Mouse (Mus musculus): ENCODE measurements around the gene Maff.

Maff gene

DNA sequence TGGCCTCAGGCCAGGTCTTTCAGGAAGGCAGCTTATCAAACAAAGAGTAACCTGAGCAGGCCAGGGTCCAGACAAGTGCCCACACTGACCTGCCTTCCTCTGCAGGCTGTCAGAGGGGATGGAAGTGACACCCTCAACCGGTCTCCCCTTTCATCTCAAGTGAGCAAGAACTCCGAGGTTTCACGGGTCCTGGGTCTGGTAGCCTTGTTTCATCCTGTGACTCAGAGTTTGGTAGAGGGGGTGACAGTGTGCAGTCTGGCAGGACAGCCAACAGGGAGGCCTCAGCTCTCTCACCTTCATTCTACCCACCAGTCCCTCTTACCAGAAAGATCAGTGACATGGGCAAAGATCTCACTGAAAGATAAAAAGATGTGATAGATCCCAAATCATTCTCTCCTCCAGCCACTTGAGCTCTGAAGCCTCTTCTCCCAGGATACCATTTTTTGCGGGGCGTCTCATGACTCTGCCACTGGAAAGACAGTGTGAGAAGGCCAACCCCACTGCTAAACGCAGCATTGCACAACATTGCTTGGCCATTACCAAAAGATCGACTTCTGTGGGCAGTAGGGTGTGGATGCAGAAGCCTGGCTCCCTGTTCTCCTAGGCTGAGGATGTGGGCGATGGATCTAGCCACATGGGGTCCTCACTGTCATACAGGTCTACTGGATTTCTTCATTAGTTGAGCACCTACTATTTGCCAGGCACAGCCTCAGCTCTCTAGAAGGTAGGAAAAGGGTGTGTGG lies at the start of gene Maff:
TSS of gene Maff (plus strand) at position 571 of the 743 bp plus-strand sequence.
- DNase-seq (ENCODE audit: low spot score in 2 of 2): no peak

DNA sequence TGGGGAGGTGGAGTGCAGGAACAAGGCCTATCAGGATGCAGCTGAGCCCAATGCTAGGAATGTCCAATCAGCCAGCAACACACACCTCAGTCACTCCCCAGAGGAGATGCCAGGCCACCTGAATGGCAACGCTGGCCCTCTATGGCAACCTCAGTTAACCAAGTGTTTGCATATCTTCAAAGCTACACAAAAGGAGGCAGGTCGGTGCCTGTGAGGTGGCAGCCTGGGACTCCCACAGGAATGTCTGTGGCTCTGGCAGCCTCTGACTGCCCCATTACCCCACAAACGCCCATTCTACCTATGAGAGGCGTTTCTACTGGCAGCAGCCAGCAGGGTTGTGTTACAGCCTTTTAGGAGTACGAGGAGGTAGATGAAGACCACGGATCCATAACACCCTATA lies 47.9 kb upstream of the Maff start:
- DNase-seq (ENCODE audit: low spot score in 2 of 2): no peak

DNA sequence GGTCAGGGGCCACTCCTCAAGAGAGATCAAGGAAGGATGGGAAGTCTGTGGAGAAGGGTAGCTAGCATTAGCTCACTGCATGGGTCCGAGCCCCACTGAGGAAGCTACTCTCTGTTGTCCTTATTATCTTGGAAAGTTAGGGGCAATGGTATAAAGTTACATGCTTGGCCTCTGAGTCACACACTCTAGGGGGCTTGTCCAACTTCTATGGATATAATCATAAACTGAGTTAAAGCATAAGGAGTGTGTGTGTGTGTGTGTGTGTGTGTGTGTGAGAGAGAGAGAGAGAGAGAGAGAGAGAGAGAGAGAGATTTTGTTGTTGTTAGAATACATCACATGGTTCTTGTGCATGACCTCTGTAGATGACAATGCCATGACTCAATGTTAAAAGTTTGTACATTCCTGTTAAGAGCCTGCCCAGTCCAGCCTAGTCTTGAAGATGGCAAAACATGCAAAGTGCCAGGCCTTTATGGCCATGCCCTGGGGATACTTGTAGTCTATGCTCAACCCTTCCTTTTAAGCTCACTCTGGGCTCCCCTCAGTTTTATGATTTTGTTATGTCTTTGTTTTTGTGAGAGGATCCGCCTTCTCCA lies 46.8 kb upstream of the Maff start:
- no peak for DNase-seq (ENCODE audit: low spot score in 2 of 2)

DNA sequence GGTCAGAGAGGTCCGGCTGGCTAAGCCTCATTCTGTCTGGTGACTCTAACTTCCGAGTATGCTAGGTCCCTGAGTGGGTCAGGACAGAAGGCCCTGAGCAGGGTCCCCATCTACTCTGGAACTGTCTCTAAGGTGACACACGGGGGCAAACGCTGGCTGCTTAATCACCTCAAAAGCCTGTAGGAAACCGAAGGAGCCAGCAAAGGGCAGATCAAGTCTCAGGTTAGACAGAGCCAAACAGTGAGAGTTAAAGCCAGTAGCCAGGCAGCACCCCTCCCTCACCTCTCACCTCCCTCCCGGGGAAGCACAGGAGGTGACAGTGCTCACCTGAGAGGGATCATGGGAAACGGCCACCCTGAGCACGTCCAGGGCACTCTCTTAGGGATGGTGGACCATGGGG lies 42.7 kb upstream of the Maff start:
- no peak for DNase-seq (ENCODE audit: low spot score in 2 of 2)

DNA sequence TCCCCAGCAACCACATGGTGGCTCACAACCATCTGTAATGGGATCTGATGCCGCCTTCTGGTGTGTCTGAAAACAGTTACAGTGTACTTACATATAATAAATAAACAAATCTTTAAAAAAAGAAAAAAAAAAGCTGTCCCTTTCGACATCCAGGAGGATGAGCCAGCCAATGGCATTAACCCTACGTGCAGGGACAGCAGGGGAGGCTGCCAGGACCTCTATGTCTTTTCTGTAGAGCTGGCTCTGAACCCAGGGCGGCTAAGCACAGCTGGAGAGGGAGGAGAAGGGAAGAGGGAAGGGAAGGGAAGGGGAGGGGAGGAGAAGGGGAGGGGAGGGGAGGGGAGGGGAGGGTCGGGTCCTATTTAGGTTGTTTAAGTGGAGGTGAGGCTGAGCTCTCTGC lies 41.6 kb upstream of the Maff start:
- no peak for DNase-seq (ENCODE audit: low spot score in 2 of 2)

DNA sequence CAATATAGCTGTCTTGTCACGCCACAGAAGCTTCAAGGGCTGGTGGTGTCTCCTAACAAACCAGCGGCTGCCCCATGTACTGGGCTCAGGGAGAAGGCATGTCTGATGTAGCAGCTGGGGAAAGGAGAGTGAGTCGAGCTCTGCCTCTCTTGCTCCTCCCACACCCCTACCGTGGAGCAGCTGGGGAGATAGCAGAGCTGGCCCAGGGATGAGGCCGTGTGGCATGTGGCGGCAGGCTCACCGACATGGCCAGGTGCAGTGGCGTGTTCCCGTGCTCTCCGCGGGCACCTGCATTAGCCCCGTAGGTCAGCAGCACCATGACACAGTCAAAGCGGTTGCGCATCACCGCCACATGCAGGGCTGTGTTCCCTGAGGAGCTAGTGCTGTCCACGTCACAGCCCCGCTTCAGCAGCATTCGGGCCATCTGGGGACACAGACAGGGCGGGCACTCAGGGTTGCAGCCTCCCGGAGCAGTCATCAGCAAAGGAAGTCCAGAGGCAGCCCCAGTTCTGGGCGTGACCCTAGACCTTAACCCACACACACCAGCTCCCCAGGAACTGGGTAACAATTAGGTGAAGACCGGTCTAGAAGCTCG lies 40.3 kb upstream of the Maff start:
- no peak for DNase-seq (ENCODE audit: low spot score in 2 of 2)

DNA sequence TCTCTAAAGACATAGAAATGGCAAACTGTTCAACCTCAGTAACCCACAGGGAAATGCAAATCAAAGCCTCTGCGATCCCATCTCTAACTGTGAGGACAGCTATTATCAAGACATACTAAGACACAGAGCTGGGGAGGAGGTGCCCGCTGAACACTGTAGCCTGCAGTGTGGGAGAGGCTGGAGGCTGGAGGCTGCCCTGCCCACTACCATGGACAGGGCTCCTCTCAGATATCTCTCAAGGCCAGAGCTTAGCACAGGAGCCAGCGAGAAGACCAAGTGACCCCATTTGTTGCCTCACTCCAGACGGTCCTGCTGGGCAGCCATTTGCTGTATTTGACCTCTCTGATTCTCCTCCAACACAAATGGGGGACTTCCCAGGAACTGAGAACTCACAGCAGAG lies 38.6 kb upstream of the Maff start:
- DNase-seq (ENCODE audit: low spot score in 2 of 2): no peak

DNA sequence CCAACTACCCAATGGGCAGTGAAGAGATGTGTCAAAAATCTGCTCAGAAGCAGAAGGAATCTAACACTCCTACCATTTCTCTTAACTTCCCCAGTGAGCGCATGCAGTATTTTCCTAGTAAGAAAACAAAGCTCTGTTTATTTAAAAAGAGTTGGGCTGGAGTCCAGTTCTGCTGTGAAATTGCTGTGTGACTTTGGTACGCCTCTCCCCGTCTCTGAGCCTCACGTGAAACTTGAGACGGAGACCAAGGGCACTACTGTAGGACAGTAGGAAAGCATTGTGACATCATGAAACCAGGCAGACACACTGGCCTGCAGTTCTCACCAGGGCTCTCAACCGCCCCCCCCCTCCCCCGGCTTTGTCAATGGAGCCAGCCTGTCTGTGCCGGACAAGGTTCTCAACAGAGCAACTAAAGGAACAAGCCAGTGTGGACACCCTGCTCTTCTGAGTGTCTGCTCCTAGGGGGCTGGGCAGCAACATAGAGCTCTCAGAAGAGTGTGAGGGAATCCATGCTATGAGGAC lies 32.5 kb upstream of the Maff start:
- no peak for DNase-seq (ENCODE audit: low spot score in 2 of 2)

DNA sequence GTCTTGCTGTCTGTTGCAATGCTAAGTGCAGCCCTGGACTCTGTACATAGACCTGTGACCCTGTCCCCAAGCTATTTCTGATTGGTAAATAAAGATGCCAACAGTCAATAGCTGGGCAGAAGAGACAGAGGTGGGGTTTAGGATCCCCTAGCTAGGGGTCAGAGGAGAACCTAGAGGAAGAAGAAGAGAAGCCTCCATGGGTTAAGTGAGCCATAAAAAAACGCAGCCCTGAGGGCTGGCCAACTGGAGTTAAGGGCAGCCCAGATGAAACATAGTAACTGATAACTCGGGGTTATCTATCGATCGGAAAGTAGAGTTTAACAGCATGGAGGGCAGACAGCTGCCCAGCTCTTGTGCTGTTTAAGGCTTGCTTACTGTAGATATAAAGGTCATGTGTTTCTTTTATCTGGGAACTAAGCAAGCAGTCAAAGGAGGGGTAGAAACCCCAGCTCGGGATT lies 24.7 kb upstream of the Maff start:
- no peak for DNase-seq (ENCODE audit: low spot score in 2 of 2)

DNA sequence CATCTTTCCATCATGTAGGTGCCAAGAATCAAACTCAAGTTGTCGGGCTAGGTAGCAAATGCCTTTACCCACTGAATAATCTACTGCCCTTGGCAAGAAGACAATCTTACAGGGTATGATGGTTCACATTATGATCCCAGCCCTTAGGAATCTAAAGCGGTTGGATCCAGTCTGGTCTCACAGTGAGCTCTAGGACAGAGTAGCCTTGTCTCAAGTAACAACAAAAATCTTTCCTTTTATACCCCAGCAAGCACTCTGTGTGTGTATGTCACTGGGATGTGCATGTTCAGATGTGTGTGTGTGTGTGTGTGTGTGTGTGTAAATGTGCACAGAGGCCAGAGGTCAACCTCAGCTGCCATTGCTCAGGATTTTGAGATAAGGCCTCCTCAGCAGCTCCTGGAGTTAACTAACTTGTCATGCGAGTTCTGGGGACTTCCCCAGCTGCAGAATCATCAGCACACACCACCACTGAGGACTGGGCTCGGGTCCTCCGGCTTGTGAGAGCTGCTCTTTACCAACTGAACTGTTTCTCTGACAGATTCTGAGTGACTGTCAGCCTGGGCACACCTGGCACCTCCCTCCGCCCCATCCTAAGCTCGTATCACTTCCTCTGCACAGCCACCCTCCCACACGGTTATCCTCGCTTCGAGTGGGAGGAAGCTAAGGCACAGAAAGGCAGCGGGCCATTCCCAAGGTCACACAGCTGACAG lies 24.0 kb upstream of the Maff start:
- DNase-seq (ENCODE audit: low spot score in 2 of 2): no peak

DNA sequence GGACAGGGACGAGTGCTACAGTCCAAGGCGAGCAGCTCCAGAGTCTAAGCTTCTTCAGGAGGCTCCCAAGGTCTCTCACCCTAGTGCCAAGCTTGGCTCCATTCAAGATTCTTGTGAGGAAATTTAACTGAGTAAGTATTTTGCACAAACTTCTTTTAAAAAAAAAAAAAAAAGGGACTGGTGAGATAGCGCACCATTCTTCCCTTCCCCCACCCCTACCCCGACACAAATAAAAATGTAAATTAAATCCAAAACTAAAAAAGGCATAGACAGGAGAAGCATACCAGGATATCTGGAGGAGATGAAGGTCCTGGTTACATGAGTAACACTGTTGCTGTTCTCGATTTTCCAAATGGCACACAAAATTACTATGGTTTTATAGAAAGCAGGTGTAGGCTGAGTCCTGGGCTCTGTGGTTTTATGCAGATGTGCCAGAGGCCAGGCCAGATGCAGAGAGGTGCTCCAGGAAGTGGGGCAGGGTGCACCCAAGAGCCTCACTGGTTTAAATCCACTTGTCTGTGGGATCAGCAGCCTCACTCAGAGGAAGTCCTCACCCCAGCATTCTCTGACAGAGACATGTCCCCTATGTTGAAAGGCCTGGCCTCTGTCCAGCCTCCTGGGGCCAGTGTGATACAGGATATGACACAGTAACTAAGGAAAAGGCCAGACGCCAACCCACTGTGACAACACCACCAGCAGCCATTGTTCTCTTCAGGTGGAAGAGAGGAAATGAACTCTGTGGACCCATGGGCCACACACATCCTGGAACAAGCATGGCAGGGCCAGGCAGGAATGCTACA lies 23.2 kb upstream of the Maff start:
- no peak for DNase-seq (ENCODE audit: low spot score in 2 of 2)

DNA sequence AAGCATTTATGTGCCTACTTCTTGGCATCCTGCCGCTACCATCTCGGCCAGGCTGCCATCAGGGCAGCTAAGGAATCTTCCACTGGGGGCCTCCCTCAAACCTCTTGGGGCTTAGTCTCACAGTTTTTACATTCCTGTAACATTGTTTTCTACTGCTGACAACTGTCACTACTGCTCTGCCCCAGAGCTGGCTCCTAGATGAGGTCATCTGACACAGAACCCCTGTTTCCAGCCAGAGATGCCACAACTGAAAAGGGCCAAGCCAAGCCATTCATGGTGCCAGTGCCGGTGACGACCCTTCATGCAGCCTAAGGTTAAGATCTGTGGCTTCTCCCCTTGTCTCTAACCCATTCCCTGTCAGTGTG lies 22.6 kb upstream of the Maff start:
- DNase-seq (ENCODE audit: low spot score in 2 of 2): no peak

DNA sequence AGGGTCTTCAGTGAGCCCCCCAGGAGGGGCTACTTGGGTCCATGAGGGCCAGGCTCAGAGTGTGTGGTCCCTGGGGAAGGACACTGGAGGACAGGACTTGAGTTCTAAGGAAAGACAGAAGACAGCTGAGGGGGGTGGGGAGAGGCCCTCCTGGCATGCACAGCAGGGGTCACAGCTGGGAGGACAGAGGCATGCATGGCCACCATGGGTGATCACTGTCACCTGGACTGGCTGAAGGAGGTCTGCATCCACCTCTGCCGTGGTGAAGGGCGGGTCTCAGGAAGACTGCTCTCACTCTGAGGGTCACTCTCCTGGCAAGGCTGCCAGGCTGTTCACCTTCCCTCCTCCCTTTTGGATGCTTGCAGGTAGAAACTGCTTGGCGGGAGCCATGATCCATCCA lies 22.0 kb upstream of the Maff start:
- no peak for DNase-seq (ENCODE audit: low spot score in 2 of 2)

DNA sequence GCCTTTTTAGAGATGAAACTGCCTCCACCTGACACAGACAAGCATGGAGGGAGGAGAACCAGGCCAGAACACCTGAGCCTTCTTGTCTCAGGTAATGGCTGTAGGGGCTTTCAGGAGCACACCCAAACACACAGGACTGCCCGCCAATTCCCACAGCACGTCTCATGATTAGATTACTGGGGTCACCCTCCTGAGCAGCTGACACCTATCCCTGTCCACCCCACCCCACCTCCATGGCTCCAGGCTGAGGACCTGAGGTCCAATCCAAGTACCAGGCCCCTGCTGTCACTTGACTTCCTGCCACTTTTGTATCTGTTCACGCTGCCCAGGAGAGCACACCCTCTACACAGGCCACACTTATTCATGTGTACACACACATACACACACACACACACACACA lies 20.7 kb upstream of the Maff start:
- DNase-seq (ENCODE audit: low spot score in 2 of 2): no peak

DNA sequence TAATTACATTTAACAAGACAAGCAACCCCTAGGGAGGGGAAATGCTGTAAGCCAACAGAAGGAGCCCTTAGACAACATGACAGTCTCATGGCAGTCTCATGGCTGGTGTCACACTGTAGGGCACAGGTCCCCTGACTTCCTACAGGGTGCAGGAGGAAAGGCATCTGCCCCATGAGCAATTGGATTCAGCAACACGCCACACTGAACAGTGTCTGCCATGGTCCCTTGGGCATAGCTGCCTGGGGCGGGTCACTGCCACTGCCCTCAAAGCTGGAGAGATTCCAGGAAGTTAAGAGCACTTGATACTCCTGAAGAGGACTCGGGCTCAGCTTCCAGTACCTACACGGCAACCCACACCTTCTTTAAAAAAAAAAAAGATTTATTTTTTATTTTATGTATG lies 20.2 kb upstream of the Maff start:
- no peak for DNase-seq (ENCODE audit: low spot score in 2 of 2)

DNA sequence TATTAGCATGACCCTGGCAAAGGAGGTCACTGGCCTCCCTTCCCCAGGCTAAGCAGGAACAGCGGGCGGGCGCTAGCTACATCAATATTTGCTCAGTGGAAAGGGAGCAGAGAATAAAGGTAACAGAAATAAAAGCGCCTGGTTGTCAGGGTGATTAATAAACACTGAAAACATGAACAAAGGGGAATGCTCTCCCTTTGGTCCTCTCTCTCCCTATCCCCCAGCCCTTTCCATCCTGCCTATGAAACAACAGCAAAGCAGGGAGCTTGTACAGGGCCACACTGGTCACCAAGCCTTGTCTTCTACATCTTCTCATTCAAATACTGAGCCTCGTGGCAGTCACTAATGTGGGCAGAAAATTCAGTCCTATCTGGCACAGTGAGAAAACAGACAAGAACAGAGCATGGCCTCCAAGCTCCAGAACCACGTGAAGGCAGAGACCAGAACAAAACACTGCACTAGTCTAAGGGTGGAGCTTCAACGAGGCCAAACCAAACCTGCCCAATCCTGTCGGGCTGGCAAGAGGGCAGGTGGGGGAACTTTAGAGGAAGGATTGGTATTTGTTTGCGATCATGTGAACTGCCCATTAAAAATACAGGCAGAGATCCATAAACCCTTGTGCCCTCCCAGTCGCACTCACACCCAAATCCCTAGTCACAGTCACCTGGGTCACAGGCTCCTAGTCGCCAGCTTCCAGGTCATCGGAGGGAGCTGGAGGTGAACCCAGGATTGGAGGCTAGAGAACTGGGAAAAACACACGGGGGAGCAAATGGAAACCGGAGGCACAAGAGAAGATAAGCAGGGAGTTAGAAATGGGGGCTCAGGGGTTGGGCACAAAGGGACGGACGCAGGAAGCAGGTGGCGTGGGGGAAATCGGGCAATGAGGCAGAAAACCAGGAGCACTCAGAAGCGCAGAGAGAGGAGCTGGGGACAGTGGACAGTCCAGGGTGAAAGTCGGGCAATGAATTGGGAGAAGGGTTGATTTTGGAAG lies 19.2 kb upstream of the Maff start:
- peak; percentile 26 to 40 for DNase-seq (ENCODE audit: low spot score in 2 of 2)

DNA sequence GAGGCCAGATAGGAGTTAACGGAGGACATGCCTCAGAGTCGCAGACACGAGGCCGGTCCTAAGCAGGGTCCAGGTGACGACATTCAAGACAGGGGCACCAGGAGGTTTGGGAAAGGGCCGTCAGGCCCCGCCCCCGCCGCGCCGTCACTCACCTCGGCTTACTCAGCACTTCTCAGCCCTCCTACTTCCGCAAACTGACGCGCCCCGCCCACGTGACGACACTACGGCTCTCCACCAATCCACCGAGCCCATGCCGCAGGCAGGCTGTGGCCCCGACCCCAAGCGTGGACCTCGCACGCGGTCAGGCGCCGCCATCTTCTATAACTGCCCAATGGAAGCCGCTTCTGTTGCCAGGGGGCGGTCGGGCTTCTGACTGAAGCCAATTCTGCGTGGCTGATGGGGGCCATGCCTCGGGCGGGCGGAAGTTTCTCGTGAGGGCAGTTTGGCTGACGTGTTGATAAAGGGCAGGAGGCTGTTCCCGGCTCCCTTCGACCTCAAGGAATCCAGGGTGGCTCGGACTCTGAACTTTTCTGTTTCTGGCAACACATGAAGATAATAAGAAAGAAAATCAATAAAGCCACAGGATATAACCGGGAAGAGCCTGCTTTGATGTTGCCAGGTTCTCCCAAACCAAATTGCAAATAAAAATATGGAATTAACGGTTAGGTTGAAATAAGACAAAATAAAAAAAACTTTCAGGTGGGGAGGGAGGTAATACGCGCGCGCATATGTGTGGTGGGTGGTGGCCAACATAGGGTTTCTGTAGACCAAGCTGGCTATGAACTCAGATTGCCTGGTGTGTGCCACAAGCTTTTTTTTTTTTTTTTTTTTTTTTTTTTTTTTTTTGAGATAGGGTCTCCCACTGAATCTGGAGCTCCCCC lies 18.1 kb upstream of the Maff start, which contains the start of gene Pla2g6:
TSS of gene Pla2g6 (minus strand) at position 333 of the 881 bp plus-strand sequence.
- peak; percentile 99 for DNase-seq (ENCODE audit: low spot score in 2 of 2)

DNA sequence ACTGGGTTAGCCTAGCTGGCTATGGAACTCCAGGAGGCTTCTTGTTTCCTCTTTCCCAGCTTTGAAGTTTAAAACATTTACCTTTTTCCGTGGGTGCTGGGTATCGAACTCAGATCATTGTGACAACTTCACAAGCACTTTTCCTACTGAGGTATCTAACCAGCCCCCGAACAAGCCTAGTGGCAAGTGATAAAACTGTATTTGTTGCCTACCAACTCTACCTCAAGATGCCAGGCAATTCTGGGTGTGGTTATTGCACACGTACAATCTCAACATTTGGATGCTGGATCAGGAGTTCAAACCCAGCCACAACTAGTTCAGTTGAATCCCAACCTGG lies 17.5 kb upstream of the Maff start:
- DNase-seq (ENCODE audit: low spot score in 2 of 2): no peak

DNA sequence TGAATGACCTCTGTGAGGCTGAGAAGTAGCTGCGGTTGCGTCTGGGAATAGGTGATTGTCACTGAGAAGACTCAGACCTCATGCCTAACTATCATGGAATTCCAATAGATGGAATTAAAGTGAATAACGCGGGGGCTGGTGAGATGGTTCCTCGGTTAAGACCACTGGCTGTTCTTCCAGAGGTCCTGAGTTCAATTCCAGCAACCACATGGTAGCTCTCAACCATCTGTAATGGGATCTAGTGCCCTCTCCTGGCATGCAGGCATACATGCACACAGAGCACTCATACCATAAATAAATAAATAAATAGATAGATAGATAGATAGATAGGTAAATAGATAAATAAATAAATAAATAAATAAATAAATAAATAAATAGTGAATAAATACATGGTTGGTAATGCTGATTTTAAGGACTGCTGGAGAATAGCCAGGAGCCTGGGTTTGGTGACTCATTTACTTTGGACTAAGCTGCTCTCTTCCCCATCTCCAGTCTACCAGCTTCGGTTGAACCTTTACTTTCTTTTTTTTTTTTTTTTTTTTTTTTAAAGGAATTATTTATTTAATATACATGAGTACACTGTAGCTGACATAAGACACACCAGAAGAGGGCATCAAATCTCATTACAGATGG lies 17.0 kb upstream of the Maff start:
- DNase-seq (ENCODE audit: low spot score in 2 of 2): no peak
